Mouse (Mus musculus): ENCODE results near the gene Chrna10. TPM values are rescaled to one million over a fixed set of nuclear protein-coding genes. Genes with fewer than 3 reads are reported as not detected.

Gene Chrna10
- polyA plus RNA-seq, 1 experiment from 2014 or later: not detected

DNA sequence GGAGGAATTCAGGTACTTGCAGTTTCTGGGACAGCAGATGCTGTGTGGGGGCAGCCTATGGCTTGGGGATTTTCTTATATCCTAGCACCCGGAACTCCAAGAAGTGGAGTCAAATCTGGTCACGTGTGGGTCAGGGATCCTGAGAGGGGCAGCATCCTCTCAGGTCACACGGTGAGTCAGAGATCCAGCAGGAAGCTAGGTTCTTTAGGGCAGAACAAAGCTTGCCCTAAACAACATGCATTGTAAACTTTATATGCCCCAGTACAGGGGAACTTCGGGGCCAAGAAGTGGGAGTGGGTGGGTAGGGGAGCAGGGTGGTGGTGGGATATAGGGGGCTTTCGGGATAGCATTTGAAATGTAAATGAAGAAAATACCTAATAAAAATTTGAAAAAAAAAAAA is 15.8 kb downstream of the Chrna10 start:
- H3K9ac ChIP-seq (ENCODE audit: low read depth, low read length): peak overlapping the region; percentile 25; the same call in 1 of the 2 replicates
- H3K27ac ChIP-seq (ENCODE audit: low read depth, low read length): peak overlapping the region; percentile 51; the same call in 1 of the 2 replicates
- H3K4me2 ChIP-seq: no peak overlapping the region; the same call in 1 of the 2 replicates
- WGBS (ENCODE audit: insufficient replicate concordance): 54% methylated on average over 5 of the region's 5 CpGs
- no peaks in the 10 kb centered on the region for H3K27me3 ChIP-seq (ENCODE audit: control insufficient read depth, insufficient read depth, low read length)
- no peaks in the 10 kb centered on the region for H3K36me3 ChIP-seq (ENCODE audit: control insufficient read depth, insufficient read depth, low read length)
- ATAC-seq (replicated peaks; ENCODE audit: insufficient number of reproducible peaks, low FRiP score, low TSS enrichment): no peak
- H3K4me1 ChIP-seq (ENCODE audit: control insufficient read depth, insufficient read depth, low read length): peaks cover 24% of the 10 kb centered on the region
- no peaks in the 10 kb centered on the region for H3K9me3 ChIP-seq (replicated peaks; ENCODE audit: control insufficient read depth, low read length)
- no peak overlapping the region for H3K4me3 ChIP-seq (ENCODE audit: low read depth, low read length)

GRCm38 (mm10) chr7:102099760-102100661 is 16.6 kb downstream of the Chrna10 start:
- peaks cover 24% of the 10 kb centered on the region for H3K4me1 ChIP-seq (ENCODE audit: control insufficient read depth, insufficient read depth, low read length)
- 4% methylated on average over 30 of the region's 30 CpGs for WGBS (ENCODE audit: insufficient replicate concordance)
- H3K9ac ChIP-seq (ENCODE audit: low read depth, low read length): peak overlapping the region; percentile 62
- peak overlapping the region; percentile 51; the same call in 1 of the 2 replicates for H3K27ac ChIP-seq (ENCODE audit: low read depth, low read length)
- peak overlapping the region; percentile 74 for H3K4me2 ChIP-seq
- H3K27me3 ChIP-seq (ENCODE audit: control insufficient read depth, insufficient read depth, low read length): no peaks in the 10 kb centered on the region
- no peaks in the 10 kb centered on the region for H3K36me3 ChIP-seq (ENCODE audit: control insufficient read depth, insufficient read depth, low read length)
- H3K9me3 ChIP-seq (replicated peaks; ENCODE audit: control insufficient read depth, low read length): no peaks in the 10 kb centered on the region
- 0 out of 2 replicates have a peak, but pooled peaks have one; percentile 37 for ATAC-seq (replicated peaks; ENCODE audit: insufficient number of reproducible peaks, low FRiP score, low TSS enrichment)
- peak overlapping the region; percentile 35 for H3K4me3 ChIP-seq (ENCODE audit: low read depth, low read length)

GRCm38 (mm10) chr7:102087336-102087735 is 29.3 kb downstream of the Chrna10 start:
- Histone ChIP-seq H3K9me3 (replicated peaks; ENCODE audit: control insufficient read depth, low read length) (0 out of 2 replicates have a peak, but pooled peaks cover 2% of the 10 kb centered on the region), H3K36me3 (ENCODE audit: control insufficient read depth, insufficient read depth, low read length) (peaks cover 9% of the 10 kb centered on the region), H3K27me3 (ENCODE audit: control insufficient read depth, insufficient read depth, low read length) (no peaks in the 10 kb centered on the region), H3K4me1 (ENCODE audit: control insufficient read depth, insufficient read depth, low read length) (no peaks in the 10 kb centered on the region), H3K4me3 (ENCODE audit: low read depth, low read length) (no peak overlapping the region), H3K4me2 (no peak overlapping the region), H3K27ac (ENCODE audit: low read depth, low read length) (no peak overlapping the region), H3K9ac (ENCODE audit: low read depth, low read length) (no peak overlapping the region)
- ATAC-seq (replicated peaks; ENCODE audit: insufficient number of reproducible peaks, low FRiP score, low TSS enrichment): no peak
- WGBS (ENCODE audit: insufficient replicate concordance): 77% methylated on average over 4 of the region's 4 CpGs

GRCm38 (mm10) chr7:102084041-102084696 is 32.5 kb downstream of the Chrna10 start:
- no peak overlapping the region for H3K9ac ChIP-seq (ENCODE audit: low read depth, low read length)
- no peak overlapping the region for H3K27ac ChIP-seq (ENCODE audit: low read depth, low read length)
- no peaks in the 10 kb centered on the region for H3K27me3 ChIP-seq (ENCODE audit: control insufficient read depth, insufficient read depth, low read length)
- WGBS (ENCODE audit: insufficient replicate concordance): 83% methylated on average over 26 of the region's 26 CpGs
- no peak overlapping the region for H3K4me3 ChIP-seq (ENCODE audit: low read depth, low read length)
- no peak overlapping the region for H3K4me2 ChIP-seq
- ATAC-seq (replicated peaks; ENCODE audit: insufficient number of reproducible peaks, low FRiP score, low TSS enrichment): no peak
- H3K4me1 ChIP-seq (ENCODE audit: control insufficient read depth, insufficient read depth, low read length): no peaks in the 10 kb centered on the region
- H3K36me3 ChIP-seq (ENCODE audit: control insufficient read depth, insufficient read depth, low read length): peaks cover 23% of the 10 kb centered on the region
- no peaks in the 10 kb centered on the region for H3K9me3 ChIP-seq (replicated peaks; ENCODE audit: control insufficient read depth, low read length)

- WGBS (ENCODE audit: insufficient replicate concordance): 89% methylated on average over 5 of the region's 5 CpGs
- Histone ChIP-seq H3K36me3 (ENCODE audit: control insufficient read depth, insufficient read depth, low read length) (peaks cover 30% of the 10 kb centered on the region), H3K4me1 (ENCODE audit: control insufficient read depth, insufficient read depth, low read length) (no peaks in the 10 kb centered on the region), H3K27ac (ENCODE audit: low read depth, low read length) (no peak within 1 kb of the TSS), H3K4me2 (no peak within 1 kb of the TSS), H3K9me3 (replicated peaks; ENCODE audit: control insufficient read depth, low read length) (no peaks in the 10 kb centered on the region), H3K27me3 (ENCODE audit: control insufficient read depth, insufficient read depth, low read length) (no peaks in the 10 kb centered on the region), H3K4me3 (ENCODE audit: low read depth, low read length) (no peak within 1 kb of the TSS), H3K9ac (ENCODE audit: low read depth, low read length) (no peak within 1 kb of the TSS)
- ATAC-seq (replicated peaks; ENCODE audit: insufficient number of reproducible peaks, low FRiP score, low TSS enrichment): no peak
These were observed 33.8 kb downstream of the Chrna10 start, which contains the start of gene Trpc2 for GRCm38 (mm10) chr7:102082816-102083215. Trpc2 (plus strand) TSS chr7:102083116.

- Histone ChIP-seq H3K4me3 (ENCODE audit: low read depth, low read length) (no peak overlapping the region), H3K4me2 (no peak overlapping the region), H3K27me3 (ENCODE audit: control insufficient read depth, insufficient read depth, low read length) (no peaks in the 10 kb centered on the region)
These were observed 34.8 kb downstream of the Chrna10 start for GRCm38 (mm10) chr7:102081784-102082183.

DNA sequence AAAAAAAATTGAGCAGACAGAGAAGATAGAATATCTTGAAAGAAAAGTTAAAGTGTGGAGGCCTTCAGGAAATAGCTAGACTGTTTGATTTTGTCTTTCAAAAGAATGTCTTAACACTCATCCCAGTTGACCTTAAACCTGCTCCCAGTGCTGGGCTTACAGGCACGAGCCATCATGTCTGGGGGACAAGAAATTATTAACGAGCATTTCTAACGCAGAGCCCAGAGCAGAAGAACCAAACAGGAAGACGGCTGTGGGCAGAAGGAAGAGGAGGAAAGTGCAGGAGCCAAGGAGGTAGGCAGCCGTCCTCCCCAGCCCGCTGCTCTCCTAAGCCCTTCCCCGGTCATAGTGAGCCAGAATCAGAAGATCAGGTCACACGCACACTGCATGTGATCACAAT is 36.3 kb downstream of the Chrna10 start:
- Histone ChIP-seq H3K36me3 (ENCODE audit: control insufficient read depth, insufficient read depth, low read length) (peaks cover 44% of the 10 kb centered on the region), H3K9ac (ENCODE audit: low read depth, low read length) (no peak overlapping the region), H3K4me1 (ENCODE audit: control insufficient read depth, insufficient read depth, low read length) (no peaks in the 10 kb centered on the region), H3K27me3 (ENCODE audit: control insufficient read depth, insufficient read depth, low read length) (no peaks in the 10 kb centered on the region), H3K4me3 (ENCODE audit: low read depth, low read length) (no peak overlapping the region), H3K27ac (ENCODE audit: low read depth, low read length) (no peak overlapping the region), H3K9me3 (replicated peaks; ENCODE audit: control insufficient read depth, low read length) (no peaks in the 10 kb centered on the region), H3K4me2 (no peak overlapping the region)
- 89% methylated on average over 8 of the region's 8 CpGs for WGBS (ENCODE audit: insufficient replicate concordance)
- no peak for ATAC-seq (replicated peaks; ENCODE audit: insufficient number of reproducible peaks, low FRiP score, low TSS enrichment)

More at GRCm38 (mm10) chr7:102081784-102082183, 34.8 kb downstream of the Chrna10 start:
- Histone ChIP-seq H3K9me3 (replicated peaks; ENCODE audit: control insufficient read depth, low read length) (no peaks in the 10 kb centered on the region), H3K9ac (ENCODE audit: low read depth, low read length) (no peak overlapping the region), H3K36me3 (ENCODE audit: control insufficient read depth, insufficient read depth, low read length) (peaks cover 34% of the 10 kb centered on the region), H3K27ac (ENCODE audit: low read depth, low read length) (no peak overlapping the region), H3K4me1 (ENCODE audit: control insufficient read depth, insufficient read depth, low read length) (no peaks in the 10 kb centered on the region)
- ATAC-seq (replicated peaks; ENCODE audit: insufficient number of reproducible peaks, low FRiP score, low TSS enrichment): no peak
- 95% methylated on average over 5 of the region's 5 CpGs for WGBS (ENCODE audit: insufficient replicate concordance)

GRCm38 (mm10) chr7:102078517-102078916 is 38.1 kb downstream of the Chrna10 start:
- Histone ChIP-seq H3K36me3 (ENCODE audit: control insufficient read depth, insufficient read depth, low read length) (peaks cover 52% of the 10 kb centered on the region), H3K9ac (ENCODE audit: low read depth, low read length) (no peak overlapping the region), H3K27me3 (ENCODE audit: control insufficient read depth, insufficient read depth, low read length) (no peaks in the 10 kb centered on the region), H3K9me3 (replicated peaks; ENCODE audit: control insufficient read depth, low read length) (no peaks in the 10 kb centered on the region), H3K4me2 (no peak overlapping the region), H3K4me1 (ENCODE audit: control insufficient read depth, insufficient read depth, low read length) (no peaks in the 10 kb centered on the region), H3K27ac (ENCODE audit: low read depth, low read length) (no peak overlapping the region), H3K4me3 (ENCODE audit: low read depth, low read length) (no peak overlapping the region)
- no peak for ATAC-seq (replicated peaks; ENCODE audit: insufficient number of reproducible peaks, low FRiP score, low TSS enrichment)
- 80% methylated on average over 7 of the region's 7 CpGs for WGBS (ENCODE audit: insufficient replicate concordance)
